Mouse (Mus musculus): ENCODE measurements around the gene Rara. TPM values are rescaled to one million over a fixed set of nuclear protein-coding genes. Genes with fewer than 3 reads are reported as not detected.
A peak's percentile ranks its signal among the peaks of the same experiment; 100 is the strongest.

Gene Rara
- polyA plus RNA-seq, 1 experiment from 2014 or later = 46.4 TPM

DNA sequence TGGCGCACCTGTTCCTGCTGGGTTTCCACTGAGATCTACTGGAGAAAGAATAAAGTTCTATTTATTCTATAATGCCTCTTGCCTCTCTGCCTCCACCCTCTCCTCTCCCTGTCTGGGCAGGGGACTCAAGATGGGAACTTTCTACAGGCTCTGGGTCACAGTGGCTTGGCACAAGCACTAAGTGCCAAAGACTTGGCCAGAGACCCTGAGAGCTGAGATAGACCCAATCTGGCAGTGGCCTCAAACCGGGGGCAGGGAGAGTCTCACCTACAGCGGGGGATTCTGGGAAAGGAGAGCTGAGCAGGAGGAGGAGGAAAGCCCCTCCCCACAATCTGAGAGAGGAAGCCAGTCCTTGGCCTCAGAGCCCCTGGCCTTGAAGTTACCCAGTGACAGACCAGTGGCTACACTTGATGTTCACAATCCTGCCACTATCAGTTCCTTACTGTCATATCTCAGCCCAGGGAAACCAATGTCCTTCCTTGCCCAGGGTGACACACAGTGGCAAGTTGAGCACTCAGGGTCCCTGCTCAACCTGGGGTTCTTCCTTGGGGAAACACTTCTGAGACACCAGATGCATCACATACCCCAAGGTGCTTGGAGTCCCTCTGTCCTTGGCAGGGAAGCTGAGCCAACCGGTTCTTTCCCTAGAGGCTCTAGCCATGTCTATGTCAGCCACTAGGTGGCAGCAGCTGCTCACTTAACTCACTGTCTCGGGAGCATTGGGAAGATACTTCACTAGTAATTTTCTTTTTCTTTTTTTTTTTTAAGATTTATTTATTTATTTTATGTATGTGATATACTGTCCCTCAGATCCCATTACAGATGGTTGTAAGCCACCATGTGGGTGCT is 47.5 kb downstream of the Rara start:
- Histone ChIP-seq H3K27ac (replicated peaks; ENCODE audit: low read depth, low read length) (no peak overlapping the region), H3K4me2 (ENCODE audit: low read depth, low read length) (no peak overlapping the region), H3K4me3 (ENCODE audit: low read depth, low read length) (no peak overlapping the region), H3K9ac (ENCODE audit: low read depth, low read length) (no peak overlapping the region), H3K27me3 (replicated peaks; ENCODE audit: control insufficient read depth, insufficient read depth, low read length) (no peaks in the 10 kb centered on the region), H3K36me3 (ENCODE audit: control insufficient read depth, insufficient read depth, low read length) (peaks cover 57% of the 10 kb centered on the region), H3K9me3 (ENCODE audit: control insufficient read depth, low read length) (no peaks in the 10 kb centered on the region), H3K4me1 (ENCODE audit: control insufficient read depth, insufficient read depth, low read length) (peaks cover 9% of the 10 kb centered on the region)
- 55% methylated on average over 5 of the region's 5 CpGs for WGBS
- DNase-seq (ENCODE audit: low spot score) (peak; percentile 81), ATAC-seq (ENCODE audit: low read depth) (no peak; the same call in 1 of the 2 replicates)

DNA sequence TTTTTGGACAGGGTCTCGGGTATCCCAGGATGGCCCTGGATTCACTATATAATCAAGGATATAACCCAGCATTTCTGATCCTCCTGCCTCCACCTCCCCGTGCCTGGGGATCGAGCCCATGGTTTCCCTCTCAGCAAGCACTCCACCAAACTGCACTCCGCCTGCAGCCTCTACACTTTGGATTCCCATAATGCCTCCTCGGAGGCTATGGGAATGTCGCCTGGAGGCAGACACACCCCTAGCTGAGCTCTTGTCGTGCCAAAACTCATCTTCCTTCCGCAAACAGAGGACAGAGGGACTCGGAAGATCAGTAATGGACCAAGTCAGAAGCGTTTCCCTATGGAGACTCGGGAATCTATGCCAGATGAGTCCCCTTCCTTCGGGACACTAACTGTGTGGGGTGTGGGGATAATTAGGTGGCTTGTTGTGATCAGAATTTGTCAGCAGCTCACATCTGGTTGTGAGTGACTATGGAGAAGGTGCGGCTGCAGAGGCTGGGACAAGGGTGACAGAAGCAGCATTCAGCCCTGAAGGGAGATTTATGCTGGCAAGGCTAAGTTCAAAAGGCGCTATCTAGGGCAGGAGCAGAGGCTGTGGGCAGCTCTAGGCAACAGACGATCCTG is 51.0 kb downstream of the Rara start:
- H3K27ac ChIP-seq (replicated peaks; ENCODE audit: low read depth, low read length) = no peak overlapping the region
- peaks cover 5% of the 10 kb centered on the region for H3K4me1 ChIP-seq (ENCODE audit: control insufficient read depth, insufficient read depth, low read length)
- peaks cover 22% of the 10 kb centered on the region for H3K36me3 ChIP-seq (ENCODE audit: control insufficient read depth, insufficient read depth, low read length)
- DNase-seq (ENCODE audit: low spot score) = no peak
- ATAC-seq (ENCODE audit: low read depth) = no peak
- H3K4me2 ChIP-seq (ENCODE audit: low read depth, low read length) = no peak overlapping the region
- H3K4me3 ChIP-seq (ENCODE audit: low read depth, low read length) = no peak overlapping the region
- H3K27me3 ChIP-seq (replicated peaks; ENCODE audit: control insufficient read depth, insufficient read depth, low read length) = peaks cover 5% of the 10 kb centered on the region
- no peak overlapping the region for H3K9ac ChIP-seq (ENCODE audit: low read depth, low read length)
- 39% methylated on average over 15 of the region's 15 CpGs for WGBS
- H3K9me3 ChIP-seq (ENCODE audit: control insufficient read depth, low read length) = no peaks in the 10 kb centered on the region

DNA sequence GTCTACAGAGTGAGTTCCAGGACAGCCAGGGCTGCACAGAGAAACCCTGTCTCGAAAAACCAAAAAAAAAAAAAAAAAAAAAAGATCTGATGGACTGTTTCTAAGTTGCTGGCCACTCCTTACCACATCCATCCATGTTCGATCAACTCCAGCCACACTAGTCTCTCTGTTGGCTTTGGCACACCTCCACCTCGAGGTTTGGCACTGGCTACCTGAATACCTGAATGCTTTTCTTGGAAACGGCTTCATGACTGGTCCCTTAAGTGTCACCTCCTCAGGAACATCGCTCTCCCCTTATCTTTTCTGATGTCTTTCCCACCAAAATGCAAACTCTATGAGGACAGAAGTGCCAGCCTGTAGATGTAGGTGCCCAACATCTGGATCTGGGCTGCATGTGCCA is 51.7 kb downstream of the Rara start:
- Histone ChIP-seq H3K36me3 (ENCODE audit: control insufficient read depth, insufficient read depth, low read length) (peaks cover 15% of the 10 kb centered on the region), H3K4me1 (ENCODE audit: control insufficient read depth, insufficient read depth, low read length) (peaks cover 5% of the 10 kb centered on the region), H3K4me2 (ENCODE audit: low read depth, low read length) (no peak overlapping the region), H3K27me3 (replicated peaks; ENCODE audit: control insufficient read depth, insufficient read depth, low read length) (peaks cover 9% of the 10 kb centered on the region), H3K27ac (replicated peaks; ENCODE audit: low read depth, low read length) (no peak overlapping the region), H3K9me3 (ENCODE audit: control insufficient read depth, low read length) (no peaks in the 10 kb centered on the region), H3K4me3 (ENCODE audit: low read depth, low read length) (no peak overlapping the region), H3K9ac (ENCODE audit: low read depth, low read length) (no peak overlapping the region)
- DNase-seq (ENCODE audit: low spot score) (no peak), ATAC-seq (ENCODE audit: low read depth) (no peak)
- WGBS = 63% methylated on average over 4 of the region's 5 CpGs

DNA sequence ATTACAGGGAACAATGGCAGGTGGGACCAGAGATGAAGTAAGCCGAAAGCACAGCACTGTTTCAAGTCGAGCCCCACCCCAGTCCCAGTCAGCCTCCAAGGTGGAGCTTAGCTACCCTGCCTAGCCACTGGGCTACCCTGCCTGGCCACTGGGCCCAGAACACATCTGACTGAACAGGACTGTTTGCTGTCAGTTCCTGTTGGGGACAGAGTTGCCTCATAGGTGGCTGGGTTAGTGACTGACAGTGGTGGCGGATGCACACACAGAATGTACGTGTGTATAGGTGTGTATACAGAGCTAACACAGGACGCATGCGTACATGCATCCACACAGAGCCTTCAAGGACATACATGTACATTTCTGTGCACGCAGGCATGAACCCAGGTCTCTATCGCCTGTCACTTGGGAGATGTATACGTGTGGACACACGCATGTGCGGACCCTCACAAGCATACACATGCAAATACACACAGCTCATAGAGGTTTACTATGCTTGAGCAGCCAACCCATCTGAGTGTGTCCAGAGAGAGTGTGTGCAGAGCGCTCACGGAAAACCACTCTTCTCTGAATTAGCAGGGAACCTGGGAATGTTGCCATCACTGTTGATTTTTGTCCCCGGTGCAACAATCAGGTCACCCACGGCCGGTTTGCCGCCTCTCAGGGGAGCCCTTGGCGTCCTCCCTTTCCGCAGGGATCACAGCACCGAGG is 53.8 kb downstream of the Rara start:
- Histone ChIP-seq H3K9me3 (ENCODE audit: control insufficient read depth, low read length) (no peaks in the 10 kb centered on the region), H3K4me3 (ENCODE audit: low read depth, low read length) (peak overlapping the region; percentile 63), H3K36me3 (ENCODE audit: control insufficient read depth, insufficient read depth, low read length) (0 out of 2 replicates have a peak, but pooled peaks cover 1% of the 10 kb centered on the region), H3K4me1 (ENCODE audit: control insufficient read depth, insufficient read depth, low read length) (peaks cover 5% of the 10 kb centered on the region), H3K27me3 (replicated peaks; ENCODE audit: control insufficient read depth, insufficient read depth, low read length) (peaks cover 9% of the 10 kb centered on the region), H3K27ac (replicated peaks; ENCODE audit: low read depth, low read length) (no peak overlapping the region), H3K9ac (ENCODE audit: low read depth, low read length) (peak overlapping the region; percentile 67), H3K4me2 (ENCODE audit: low read depth, low read length) (peak overlapping the region; percentile 98)
- ATAC-seq (ENCODE audit: low read depth) = no peak
- WGBS = 34% methylated on average over 20 of the region's 20 CpGs
- no peak for DNase-seq (ENCODE audit: low spot score)

DNA sequence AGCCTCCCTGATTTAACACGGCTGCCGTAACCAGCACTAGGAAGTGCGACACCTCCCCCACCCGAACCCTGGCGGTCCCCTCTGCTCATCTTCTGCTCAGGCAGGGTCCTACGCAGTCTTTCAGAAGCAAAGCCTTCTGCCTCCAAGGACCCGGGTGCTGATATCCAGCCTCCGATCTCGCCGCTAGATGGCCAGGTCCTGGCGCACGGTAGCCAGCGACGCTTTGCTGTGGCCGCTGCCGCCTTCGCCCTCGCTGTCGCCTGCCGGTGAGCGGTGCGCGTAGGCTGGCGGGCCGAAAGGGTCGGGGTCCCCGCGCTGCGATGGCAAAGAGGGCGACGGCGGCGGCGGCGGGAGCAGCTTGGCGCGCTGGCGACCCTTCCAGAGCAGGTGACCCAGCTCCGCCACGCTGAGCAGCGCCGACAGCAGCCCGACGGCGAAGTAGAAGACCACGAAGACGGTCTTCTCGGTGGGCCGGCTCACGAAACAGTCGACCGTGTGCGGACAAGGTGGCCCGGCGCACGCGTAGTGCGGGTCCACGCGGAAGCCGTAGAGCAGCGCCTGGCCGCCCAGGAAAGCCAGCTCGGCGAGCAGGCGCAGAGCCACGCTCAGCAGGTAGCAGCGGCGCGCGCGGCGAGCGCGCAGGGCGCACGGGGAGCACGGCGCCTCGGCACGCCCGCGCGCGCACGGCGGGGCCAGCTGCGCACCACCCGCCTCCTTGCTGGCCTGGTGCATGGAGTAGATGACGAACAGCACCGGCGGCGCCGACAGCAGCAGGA is 54.6 kb downstream of the Rara start:
- Histone ChIP-seq H3K4me3 (ENCODE audit: low read depth, low read length) (peak overlapping the region; percentile 63), H3K9ac (ENCODE audit: low read depth, low read length) (peak overlapping the region; percentile 67), H3K36me3 (ENCODE audit: control insufficient read depth, insufficient read depth, low read length) (no peaks in the 10 kb centered on the region), H3K4me1 (ENCODE audit: control insufficient read depth, insufficient read depth, low read length) (peaks cover 5% of the 10 kb centered on the region), H3K4me2 (ENCODE audit: low read depth, low read length) (peak overlapping the region; percentile 98), H3K9me3 (ENCODE audit: control insufficient read depth, low read length) (no peaks in the 10 kb centered on the region), H3K27me3 (replicated peaks; ENCODE audit: control insufficient read depth, insufficient read depth, low read length) (peaks cover 9% of the 10 kb centered on the region), H3K27ac (replicated peaks; ENCODE audit: low read depth, low read length) (no peak overlapping the region; the same call in 1 of the 2 replicates)
- ATAC-seq (ENCODE audit: low read depth) = peak; percentile 76
- WGBS = under 1% methylated on average over 50 of the region's 94 CpGs
- peak; percentile 69 for DNase-seq (ENCODE audit: low spot score)

DNA sequence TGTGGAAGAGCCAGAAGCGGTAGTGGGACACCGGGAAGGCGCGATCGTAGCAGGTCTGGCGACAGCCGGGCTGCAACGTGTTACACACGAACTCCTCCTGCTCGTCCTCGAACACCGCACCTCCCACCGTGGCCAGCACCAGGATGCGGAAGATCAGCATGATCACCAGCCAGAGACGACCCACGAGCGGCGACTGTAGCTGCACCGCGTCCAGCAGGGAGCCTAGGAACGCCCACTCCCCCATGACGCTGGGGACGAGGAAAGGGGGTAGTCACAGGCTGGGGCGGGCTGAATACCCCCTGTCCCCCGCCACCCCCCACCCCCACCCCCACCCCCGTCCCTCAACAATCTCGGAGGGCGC is 55.1 kb downstream of the Rara start, which contains the start of gene Gjd3:
TSS of gene Gjd3 (minus strand) at position 244 of the 361 bp plus-strand sequence.
- no peaks in the 10 kb centered on the region for H3K36me3 ChIP-seq (ENCODE audit: control insufficient read depth, insufficient read depth, low read length)
- WGBS = 3% methylated on average over 13 of the region's 28 CpGs
- peaks cover 9% of the 10 kb centered on the region for H3K27me3 ChIP-seq (replicated peaks; ENCODE audit: control insufficient read depth, insufficient read depth, low read length)
- H3K9me3 ChIP-seq (ENCODE audit: control insufficient read depth, low read length) = no peaks in the 10 kb centered on the region
- H3K4me3 ChIP-seq (ENCODE audit: low read depth, low read length) = peak within 1 kb of the TSS; percentile 63
- peaks cover 5% of the 10 kb centered on the region for H3K4me1 ChIP-seq (ENCODE audit: control insufficient read depth, insufficient read depth, low read length)
- peak within 1 kb of the TSS; percentile 98 for H3K4me2 ChIP-seq (ENCODE audit: low read depth, low read length)
- peak within 1 kb of the TSS; percentile 67 for H3K9ac ChIP-seq (ENCODE audit: low read depth, low read length)
- ATAC-seq (ENCODE audit: low read depth) (peak; percentile 6; the same call in 1 of the 2 replicates), DNase-seq (ENCODE audit: low spot score) (no peak)
- H3K27ac ChIP-seq (replicated peaks; ENCODE audit: low read depth, low read length) = no peak within 1 kb of the TSS; the same call in 1 of the 2 replicates

DNA sequence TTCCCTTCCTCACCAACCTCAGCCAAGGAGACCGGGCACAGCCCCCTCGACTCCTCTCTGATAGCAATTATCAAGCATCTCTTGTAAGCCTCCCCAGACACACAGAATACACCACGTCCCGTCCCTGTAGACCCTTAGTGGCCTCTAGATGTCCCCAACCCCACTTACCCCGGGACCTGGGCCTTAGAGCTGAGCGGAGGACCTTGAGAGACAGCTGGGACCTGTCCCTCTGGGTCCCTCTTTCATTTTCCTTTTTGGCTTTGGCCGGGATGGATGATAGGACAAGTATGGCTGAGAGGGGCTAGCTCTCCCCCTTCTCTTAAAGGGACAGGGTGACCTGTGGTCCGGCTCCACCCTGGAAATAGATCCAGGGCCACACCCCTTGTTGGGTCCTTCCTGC is 55.9 kb downstream of the Rara start:
- H3K4me2 ChIP-seq (ENCODE audit: low read depth, low read length) = no peak overlapping the region
- DNase-seq (ENCODE audit: low spot score) (no peak), ATAC-seq (ENCODE audit: low read depth) (no peak)
- H3K9ac ChIP-seq (ENCODE audit: low read depth, low read length) = no peak overlapping the region
- H3K27ac ChIP-seq (replicated peaks; ENCODE audit: low read depth, low read length) = no peak overlapping the region
- 54% methylated on average over 8 of the region's 8 CpGs for WGBS
- no peaks in the 10 kb centered on the region for H3K9me3 ChIP-seq (ENCODE audit: control insufficient read depth, low read length)
- peaks cover 5% of the 10 kb centered on the region for H3K4me1 ChIP-seq (ENCODE audit: control insufficient read depth, insufficient read depth, low read length)
- H3K36me3 ChIP-seq (ENCODE audit: control insufficient read depth, insufficient read depth, low read length) = no peaks in the 10 kb centered on the region
- H3K4me3 ChIP-seq (ENCODE audit: low read depth, low read length) = no peak overlapping the region
- peaks cover 9% of the 10 kb centered on the region for H3K27me3 ChIP-seq (replicated peaks; ENCODE audit: control insufficient read depth, insufficient read depth, low read length)

DNA sequence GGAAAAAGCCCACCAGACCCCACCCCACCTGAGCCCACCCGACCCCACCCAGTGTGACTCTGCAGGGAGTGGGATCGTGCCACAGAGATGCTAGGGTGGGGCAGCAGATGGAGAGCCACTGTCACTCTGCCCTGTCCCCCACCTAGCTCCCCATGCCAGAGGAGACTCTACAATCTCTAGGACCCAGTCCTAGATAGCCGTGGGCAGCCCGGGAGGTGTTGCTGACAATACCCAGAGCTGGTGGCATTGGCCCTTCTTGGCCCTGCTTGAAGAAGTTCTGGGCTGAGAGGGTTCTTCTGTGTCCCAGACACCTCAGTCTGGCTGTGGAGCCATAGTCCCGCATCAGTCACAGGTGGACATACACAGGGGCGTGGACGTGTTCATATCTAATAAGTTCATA is 57.9 kb downstream of the Rara start:
- no peaks in the 10 kb centered on the region for H3K9me3 ChIP-seq (ENCODE audit: control insufficient read depth, low read length)
- no peak overlapping the region for H3K4me2 ChIP-seq (ENCODE audit: low read depth, low read length)
- ATAC-seq (ENCODE audit: low read depth) (no peak), DNase-seq (ENCODE audit: low spot score) (no peak)
- no peak overlapping the region for H3K4me3 ChIP-seq (ENCODE audit: low read depth, low read length)
- 91% methylated on average over 7 of the region's 7 CpGs for WGBS
- H3K4me1 ChIP-seq (ENCODE audit: control insufficient read depth, insufficient read depth, low read length) = peaks cover 5% of the 10 kb centered on the region
- no peak overlapping the region for H3K27ac ChIP-seq (replicated peaks; ENCODE audit: low read depth, low read length)
- no peaks in the 10 kb centered on the region for H3K36me3 ChIP-seq (ENCODE audit: control insufficient read depth, insufficient read depth, low read length)
- H3K9ac ChIP-seq (ENCODE audit: low read depth, low read length) = no peak overlapping the region
- H3K27me3 ChIP-seq (replicated peaks; ENCODE audit: control insufficient read depth, insufficient read depth, low read length) = peaks cover 9% of the 10 kb centered on the region
